Mouse (Mus musculus) frontal cortex, adult (tissue): ENCODE data around the gene Inpp5e.
"Not testable (repeated sequence)": the region's sequence is repeated elsewhere in the genome, so short reads cannot be mapped to it uniquely, and the experiment has no call there.

Source experiments
- ATAC-seq: cut with Nextera tagmentation; 2 replicates; pipeline ENCODE4 v1.9.2; 2017; ENCODE audit warnings: mild to moderate bottlenecking, moderate library complexity, mixed read lengths; ENCODE audit not compliant: low TSS enrichment

Gene Inpp5e

DNA sequence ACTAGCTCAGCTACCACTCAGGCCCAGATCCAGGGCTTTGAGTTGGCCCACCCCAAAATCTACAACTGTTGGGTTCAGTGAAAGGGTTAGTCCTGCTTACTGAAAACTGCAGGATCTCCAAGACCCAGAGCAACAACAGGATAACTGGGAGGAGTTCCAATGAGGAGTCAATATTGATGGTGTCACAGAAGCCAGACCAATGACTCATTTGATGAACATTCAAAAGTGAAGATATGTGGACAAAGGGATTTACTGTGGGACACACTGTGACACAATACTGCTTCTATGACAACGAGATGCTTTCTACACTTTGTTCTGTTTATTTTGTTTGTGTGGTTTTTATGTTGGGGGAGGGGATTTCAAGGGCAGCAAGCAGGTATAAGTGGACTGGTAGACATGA, 9.1 kb upstream of the Inpp5e start:
- no peak for ATAC-seq

DNA sequence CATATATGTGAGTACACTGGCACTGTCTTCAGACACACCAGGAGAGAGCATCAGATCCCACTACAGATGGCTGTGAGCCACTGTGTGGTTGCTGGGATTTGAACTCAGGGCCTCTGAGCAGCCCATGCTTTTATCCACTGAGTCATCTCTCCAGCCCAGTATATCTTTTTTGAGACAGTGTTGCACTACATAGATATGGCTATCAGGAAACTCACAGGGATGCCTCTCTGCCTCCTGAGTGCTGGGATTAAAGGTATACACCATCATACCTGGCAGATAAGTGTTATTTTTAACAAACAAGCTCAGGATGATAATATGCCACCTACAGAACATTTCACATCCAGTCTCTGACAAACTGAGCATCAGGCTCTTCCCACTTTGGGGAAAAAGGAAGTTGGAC, 8.1 kb upstream of the Inpp5e start:
- no peak for ATAC-seq

DNA sequence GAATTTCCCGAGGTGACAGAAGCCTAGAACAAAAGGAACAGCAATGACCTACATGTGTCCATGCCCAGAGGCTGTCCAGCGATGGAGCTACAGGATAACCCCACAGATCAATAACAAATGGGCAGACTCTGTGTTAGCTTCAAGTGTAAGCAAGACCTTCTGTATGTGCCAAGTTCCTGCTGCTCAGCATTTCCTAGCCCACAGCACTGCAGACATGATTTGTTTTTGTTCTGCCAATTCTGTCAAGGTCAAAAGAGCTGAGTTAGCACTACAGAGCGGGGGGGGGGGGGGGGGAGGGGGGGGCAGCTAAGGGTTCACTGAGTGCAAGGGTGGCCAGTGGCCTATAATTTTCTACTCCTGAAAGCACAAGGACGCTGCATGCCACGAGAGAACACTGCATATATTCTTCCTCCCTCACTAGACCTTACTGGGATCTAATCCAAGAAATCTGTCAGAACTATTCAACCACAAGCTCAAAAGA, 2.0 kb upstream of the Inpp5e start:
- peak; percentile 21; the same call in 1 of the 2 replicates for ATAC-seq

- no peak for ATAC-seq
These were observed 1.1 kb upstream of the Inpp5e start for GRCm38 (mm10) chr2:26410091-26410490.

DNA sequence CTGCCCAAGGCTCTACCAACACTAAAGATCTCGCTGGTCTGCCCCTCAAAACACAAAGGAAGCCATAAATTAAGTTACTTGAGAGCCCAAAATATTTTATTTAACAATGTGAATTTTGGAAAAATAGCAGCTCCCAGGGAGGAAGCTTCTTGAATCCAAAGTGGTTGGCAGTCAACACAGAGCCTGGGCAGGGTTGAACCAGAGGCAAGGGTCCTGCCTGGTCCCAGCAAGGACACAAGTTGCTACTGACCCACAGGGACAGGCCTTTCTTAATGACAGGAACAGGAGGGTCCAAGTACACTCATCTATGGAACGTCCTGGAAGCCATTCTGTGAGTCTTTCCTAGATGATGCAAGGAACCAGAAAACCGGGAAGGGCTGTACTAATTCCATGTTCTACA, 359 bp upstream of the Inpp5e start:
- ATAC-seq = no peak

DNA sequence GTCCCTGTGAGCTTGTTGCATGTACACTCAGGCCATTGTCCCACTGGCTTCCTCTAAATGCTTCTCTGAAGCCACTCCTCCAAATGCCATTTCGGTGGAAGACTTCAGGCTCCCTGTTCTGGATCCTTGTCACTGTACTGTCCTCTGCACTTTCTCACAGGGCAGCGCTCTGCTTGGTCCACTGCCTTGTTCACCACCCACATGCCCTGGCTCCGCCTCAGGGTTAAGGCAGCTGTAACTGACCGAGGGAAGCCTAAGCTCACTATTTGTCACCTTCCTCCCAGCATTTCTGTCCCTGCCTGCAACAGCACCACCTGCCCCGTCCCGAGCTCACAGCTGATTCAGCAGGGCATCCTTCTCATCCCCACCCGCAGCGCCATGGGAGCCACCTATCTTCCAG, 5.7 kb downstream of the Inpp5e start:
- no peak for ATAC-seq

GRCm38 (mm10) chr2:26402265-26402664, 6.7 kb downstream of the Inpp5e start:
- no peak for ATAC-seq

DNA sequence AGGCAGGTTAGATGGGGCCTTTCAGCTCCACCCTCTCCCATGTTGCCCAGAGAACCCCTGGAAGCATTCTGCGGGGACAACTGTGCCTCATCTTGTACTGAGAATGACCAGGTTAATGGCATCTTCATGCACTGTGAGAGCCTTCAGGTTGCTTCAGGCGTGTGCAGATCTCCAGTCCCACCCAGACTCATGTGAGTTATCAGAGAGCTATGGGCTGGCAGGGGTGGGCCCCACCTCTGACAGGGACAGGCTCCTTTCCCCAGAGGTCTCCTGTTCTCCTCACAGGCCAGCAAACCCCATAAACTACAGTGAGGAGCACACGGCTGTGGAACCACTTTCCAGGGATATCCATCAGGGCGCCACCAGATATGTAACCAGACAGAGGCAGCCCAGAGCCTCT, 8.0 kb downstream of the Inpp5e start:
- ATAC-seq = no peak

DNA sequence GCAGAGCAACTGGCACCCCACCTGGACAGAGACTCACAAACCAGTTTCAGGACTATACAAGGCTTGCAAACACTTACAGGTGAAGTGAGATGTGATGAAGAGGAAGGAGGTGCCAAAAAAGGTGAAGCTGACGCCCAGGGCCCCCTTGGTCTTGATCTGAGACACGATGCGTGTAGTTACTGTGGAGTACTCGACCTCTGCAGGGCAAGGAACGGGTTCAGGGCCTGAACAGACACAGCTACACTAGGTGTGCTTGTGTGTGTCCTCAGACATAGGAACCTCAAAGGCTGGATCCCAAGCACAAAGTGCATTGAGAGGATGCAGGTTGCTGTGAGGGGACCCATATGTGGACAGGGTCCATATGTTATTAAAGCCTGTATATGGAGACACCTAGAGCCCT, 8.7 kb downstream of the Inpp5e start:
- ATAC-seq = no peak

DNA sequence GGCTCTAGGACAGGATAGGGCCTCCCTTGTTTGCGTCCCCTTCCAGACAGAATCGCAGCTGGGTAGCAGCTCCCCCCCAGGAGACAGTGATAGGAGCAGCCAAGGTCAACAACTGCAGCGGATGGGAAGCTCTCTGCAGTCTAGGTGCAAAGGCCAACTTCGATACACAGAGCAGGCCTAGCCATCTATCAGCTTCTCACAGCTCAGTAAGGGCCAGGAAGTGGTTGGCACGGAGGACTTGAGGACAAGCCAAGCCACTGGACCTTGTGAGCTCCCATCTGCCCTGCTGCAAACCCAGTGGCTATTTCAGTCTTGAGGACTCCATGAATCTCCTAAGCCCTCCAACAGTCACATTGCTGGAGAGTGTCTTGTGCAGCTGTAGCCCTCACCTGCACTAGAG, 9.4 kb downstream of the Inpp5e start:
- ATAC-seq = no peak

- no peak for ATAC-seq
These were observed 10.0 kb downstream of the Inpp5e start for GRCm38 (mm10) chr2:26398978-26399377.

- ATAC-seq = no peak
These were observed 17.4 kb downstream of the Inpp5e start for GRCm38 (mm10) chr2:26391617-26392016.

DNA sequence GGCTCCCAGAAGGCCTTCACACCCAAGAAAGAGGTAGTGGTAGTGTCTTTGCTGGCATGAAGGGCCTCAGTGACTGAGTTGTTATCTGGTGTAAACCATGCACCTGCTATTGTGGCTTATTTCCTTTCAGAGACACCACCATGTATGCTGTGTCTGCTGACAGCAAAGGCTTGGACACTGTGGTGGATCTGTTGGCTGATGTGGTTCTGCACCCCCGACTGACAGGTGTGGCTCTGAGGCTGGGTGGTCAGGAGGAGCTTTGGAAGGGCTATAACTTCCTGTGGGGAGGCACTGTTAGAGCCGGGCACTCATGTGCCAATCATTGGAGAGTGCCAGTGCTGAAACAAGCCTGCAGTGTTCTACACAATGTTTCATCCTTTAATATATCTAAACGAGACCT, 18.0 kb downstream of the Inpp5e start:
- no peak for ATAC-seq

- ATAC-seq = peak; percentile 86
These were observed 19.8 kb downstream of the Inpp5e start, which contains the start of the genes Entr1 and Pmpca for GRCm38 (mm10) chr2:26389154-26389690. Gene Entr1, minus strand, starts transcription at chr2:26389316. Gene Pmpca, plus strand, starts transcription at chr2:26389339.

DNA sequence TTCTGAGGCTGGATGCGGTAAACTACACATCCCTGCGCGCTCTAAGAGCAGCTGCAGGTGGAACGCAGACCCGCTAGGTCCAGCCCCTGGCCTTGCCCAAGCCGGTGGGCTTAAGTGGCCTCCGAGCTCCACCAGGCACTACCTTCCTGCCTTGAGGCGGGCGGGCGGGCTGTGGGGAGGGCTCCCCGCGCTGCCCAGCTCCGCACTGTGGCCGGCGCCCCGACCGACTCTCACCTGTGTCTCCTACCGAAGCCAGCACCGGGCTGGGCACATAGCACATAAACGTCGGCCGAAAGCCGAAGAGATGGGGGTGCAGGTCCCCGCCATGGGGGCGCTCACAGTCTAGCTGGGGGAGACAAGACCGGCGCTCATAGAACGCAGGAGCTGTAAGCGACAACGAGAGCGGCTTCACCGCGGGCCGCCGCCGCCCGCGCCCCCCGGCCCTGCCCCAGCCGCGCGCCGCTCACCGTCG, 20.3 kb downstream of the Inpp5e start:
- ATAC-seq = peak; percentile 58

DNA sequence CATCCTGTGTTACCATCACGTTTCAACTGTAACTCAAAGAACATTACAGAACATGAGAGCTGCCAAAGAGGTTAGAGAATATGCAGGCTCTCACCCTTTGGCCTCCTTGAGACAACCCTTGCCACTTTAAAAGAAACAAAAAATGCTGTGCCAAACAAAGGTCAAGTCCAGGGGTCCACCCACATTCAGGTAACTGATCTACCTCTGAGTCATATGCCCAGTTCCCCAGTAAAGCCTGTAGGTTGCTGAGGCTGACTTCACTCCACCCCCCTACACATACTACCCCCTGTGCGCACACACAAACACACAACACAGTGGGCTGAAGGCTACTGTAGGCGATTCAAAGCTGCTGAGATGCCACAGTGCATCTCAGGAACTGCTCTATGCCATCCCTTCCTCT, 21.3 kb downstream of the Inpp5e start:
- ATAC-seq = no peak

GRCm38 (mm10) chr2:26380871-26381270, 28.1 kb downstream of the Inpp5e start:
- ATAC-seq = not testable (repeated sequence)

- peak; percentile 98 for ATAC-seq
These were observed 28.8 kb downstream of the Inpp5e start, which contains the start of gene Snapc4 for GRCm38 (mm10) chr2:26380131-26380771. Gene Snapc4, minus strand, starts transcription at chr2:26380653.

GRCm38 (mm10) chr2:26372396-26372795, 36.6 kb downstream of the Inpp5e start:
- no peak for ATAC-seq

GRCm38 (mm10) chr2:26368572-26368971, 40.4 kb downstream of the Inpp5e start:
- no peak for ATAC-seq

DNA sequence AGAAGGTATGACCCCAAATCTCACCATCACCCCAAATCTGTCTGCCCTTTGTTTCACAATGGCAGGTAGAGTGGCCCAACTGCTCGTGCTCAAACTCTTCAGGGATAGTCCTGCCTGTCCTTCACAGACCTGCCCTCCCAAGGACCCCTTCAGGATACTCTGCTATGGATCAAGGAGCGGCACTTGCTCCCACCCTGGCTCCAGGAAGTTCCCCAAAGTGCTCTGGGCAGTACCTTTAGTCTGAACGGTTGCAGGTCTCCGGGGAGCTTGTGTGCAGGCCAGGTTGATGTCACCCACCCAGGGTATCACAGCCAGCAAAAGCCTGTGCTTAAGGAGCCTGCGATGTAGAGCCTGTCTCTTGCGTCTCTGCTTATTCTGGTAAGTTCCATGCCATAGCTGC, 41.1 kb downstream of the Inpp5e start:
- ATAC-seq = no peak

DNA sequence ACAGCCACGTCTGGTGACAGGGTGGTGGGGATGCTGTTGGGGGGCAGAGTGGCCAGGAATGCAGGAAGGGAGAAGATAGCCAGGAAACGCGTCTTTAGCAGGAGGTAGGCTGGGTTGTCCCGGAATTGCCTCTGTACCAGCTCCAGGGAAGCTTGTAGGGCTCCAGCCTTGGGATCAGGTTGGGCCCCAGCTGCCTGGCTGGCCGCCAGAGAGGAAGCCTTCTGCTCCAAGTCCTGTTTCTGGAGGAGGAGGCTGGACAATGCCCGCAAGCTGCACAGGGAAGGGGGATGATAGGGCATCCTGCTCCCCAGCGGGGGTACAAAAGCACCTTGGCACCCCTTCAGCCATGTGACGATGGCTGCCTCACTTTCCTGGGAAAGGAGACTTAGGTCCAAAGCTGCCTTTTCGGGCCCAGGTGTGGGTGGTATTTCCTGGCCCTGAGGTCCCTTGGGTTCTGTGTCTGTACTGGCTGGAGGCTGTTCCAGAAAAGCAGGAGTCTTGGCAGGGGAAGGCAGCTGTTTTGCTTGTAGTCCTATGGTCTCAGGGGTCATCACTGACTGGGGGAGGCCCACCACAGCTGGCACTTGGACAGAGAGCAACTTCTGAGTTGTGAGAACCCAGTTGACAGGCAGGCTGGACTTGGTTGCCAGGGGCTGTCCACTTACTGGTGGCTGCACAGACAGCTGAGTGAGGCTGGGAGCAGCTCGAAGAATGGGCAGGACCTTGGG, 44.1 kb downstream of the Inpp5e start:
- ATAC-seq = peak; percentile 5; the same call in 1 of the 2 replicates

DNA sequence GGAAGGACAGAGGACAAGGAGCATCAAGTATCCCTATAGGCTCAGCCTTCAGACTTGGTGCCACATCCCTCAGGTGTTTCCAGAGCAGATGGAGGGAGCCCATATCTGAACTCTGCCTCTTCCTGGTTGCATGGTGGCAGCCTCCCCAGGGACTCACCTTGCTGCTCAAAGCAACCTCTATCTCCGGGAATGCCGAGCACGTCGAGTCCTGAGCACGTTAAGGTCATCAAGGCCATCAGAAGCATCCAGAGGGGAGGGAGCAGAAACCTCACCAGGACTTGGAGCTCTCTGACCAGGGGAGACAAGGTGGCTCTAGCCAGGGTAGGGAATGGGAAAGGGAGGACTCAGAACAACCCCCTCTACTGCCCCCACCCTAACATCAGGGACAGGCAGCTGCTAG, 45.5 kb downstream of the Inpp5e start:
- no peak for ATAC-seq
